Mouse (Mus musculus) right cerebral cortex, adult 18-20 months (tissue): ENCODE measurements around the gene Pi4k2b.
"Not testable (repeated sequence)": the region's sequence is repeated elsewhere in the genome, so short reads cannot be mapped to it uniquely, and the experiment has no call there.

Source experiments
- DNase-seq: peaks from one replicate; pipeline ENCODE4 v3.0.0; 2022; ENCODE audit warnings: mixed read lengths

Gene Pi4k2b

GRCm38 (mm10) chr5:52741391-52742111 lies at the start of gene Pi4k2b:
TSS of gene Pi4k2b (plus strand) at chr5:52741574.
- peak; percentile 46 for DNase-seq

GRCm38 (mm10) chr5:52697291-52697690 lies 44.1 kb upstream of the Pi4k2b start:
- DNase-seq, result no peak

GRCm38 (mm10) chr5:52697882-52698440 lies 43.4 kb upstream of the Pi4k2b start:
- DNase-seq, result not testable (repeated sequence)

GRCm38 (mm10) chr5:52704562-52704961 lies 36.8 kb upstream of the Pi4k2b start:
- no peak for DNase-seq

- DNase-seq, result no peak
Measured at GRCm38 (mm10) chr5:52712704-52713103, 28.7 kb upstream of the Pi4k2b start.

GRCm38 (mm10) chr5:52716742-52717448 lies 24.5 kb upstream of the Pi4k2b start:
- no peak for DNase-seq

GRCm38 (mm10) chr5:52721003-52721402 lies 20.4 kb upstream of the Pi4k2b start:
- DNase-seq, result peak; percentile 8

GRCm38 (mm10) chr5:52727747-52728146 lies 13.6 kb upstream of the Pi4k2b start:
- no peak for DNase-seq

GRCm38 (mm10) chr5:52732811-52733210 lies 8.6 kb upstream of the Pi4k2b start:
- DNase-seq, result no peak

GRCm38 (mm10) chr5:52736046-52736445 lies 5.3 kb upstream of the Pi4k2b start:
- no peak for DNase-seq

- peak; percentile 4 for DNase-seq
Measured at GRCm38 (mm10) chr5:52742112-52742813, 889 bp downstream of the Pi4k2b start.

GRCm38 (mm10) chr5:52743231-52743630 lies 1.9 kb downstream of the Pi4k2b start:
- no peak for DNase-seq

GRCm38 (mm10) chr5:52746920-52747319 lies 5.5 kb downstream of the Pi4k2b start:
- DNase-seq, result no peak

GRCm38 (mm10) chr5:52748732-52749131 lies 7.4 kb downstream of the Pi4k2b start:
- DNase-seq, result no peak

GRCm38 (mm10) chr5:52753146-52753545 lies 11.8 kb downstream of the Pi4k2b start:
- DNase-seq, result no peak

GRCm38 (mm10) chr5:52754196-52754595 lies 12.8 kb downstream of the Pi4k2b start:
- DNase-seq, result no peak

GRCm38 (mm10) chr5:52755337-52755736 lies 14.0 kb downstream of the Pi4k2b start:
- DNase-seq, result no peak

GRCm38 (mm10) chr5:52755989-52756388 lies 14.6 kb downstream of the Pi4k2b start:
- no peak for DNase-seq

- no peak for DNase-seq
Measured at GRCm38 (mm10) chr5:52762586-52762985, 21.2 kb downstream of the Pi4k2b start.

- DNase-seq, result no peak
Measured at GRCm38 (mm10) chr5:52774267-52774666, 32.9 kb downstream of the Pi4k2b start.

- no peak for DNase-seq
Measured at GRCm38 (mm10) chr5:52775237-52775636, 33.9 kb downstream of the Pi4k2b start, which contains the start of gene Zcchc4. TSS of gene Zcchc4 (plus strand) at chr5:52775409.

GRCm38 (mm10) chr5:52776466-52777354 lies 35.3 kb downstream of the Pi4k2b start:
- not testable (repeated sequence) for DNase-seq
